Mouse (Mus musculus): Measurements from ENCODE around the gene Tnrc6c.

Gene Tnrc6c

GRCm38 (mm10) chr11:117729341-117729740, 75.3 kb downstream of the Tnrc6c start:
- no peak for DNase-seq (ENCODE audit: low read depth, low spot score)

DNA sequence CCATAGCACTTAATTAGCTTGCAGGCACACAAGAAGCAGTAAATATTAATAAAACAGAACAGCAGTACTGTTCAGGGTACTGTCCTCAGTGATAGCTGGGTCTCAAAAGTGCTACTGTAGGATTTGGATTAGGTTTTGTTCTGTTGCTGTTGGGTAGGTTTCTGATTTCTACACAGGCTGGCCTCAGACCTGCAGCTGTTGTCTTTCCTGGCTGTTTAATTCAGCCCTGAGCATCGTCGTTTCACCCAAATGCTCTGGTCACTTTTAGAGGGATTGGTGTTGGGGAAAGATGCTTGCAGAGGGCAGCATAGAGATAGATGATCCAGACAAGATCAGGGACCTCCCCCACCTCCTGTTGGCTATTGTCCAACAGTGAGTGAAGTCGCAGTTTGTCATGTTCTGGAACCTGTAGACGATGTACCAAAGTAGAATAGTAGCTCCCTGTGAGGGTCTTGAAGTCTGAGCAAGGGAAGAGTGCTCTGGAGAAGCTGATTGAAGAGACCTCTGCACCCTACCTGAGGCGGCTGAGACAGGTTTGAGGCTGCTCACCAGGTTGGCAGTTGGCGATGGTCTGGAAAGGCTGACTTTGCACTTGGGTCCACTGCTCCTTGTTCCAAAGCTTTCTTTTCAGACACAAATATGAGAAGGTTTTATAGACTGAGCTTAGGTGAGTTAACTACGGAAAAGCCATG, 75.9 kb downstream of the Tnrc6c start:
- DNase-seq (ENCODE audit: low read depth, low spot score) = no peak

GRCm38 (mm10) chr11:117730490-117730838, 76.4 kb downstream of the Tnrc6c start:
- DNase-seq (ENCODE audit: low read depth, low spot score) = no peak

DNA sequence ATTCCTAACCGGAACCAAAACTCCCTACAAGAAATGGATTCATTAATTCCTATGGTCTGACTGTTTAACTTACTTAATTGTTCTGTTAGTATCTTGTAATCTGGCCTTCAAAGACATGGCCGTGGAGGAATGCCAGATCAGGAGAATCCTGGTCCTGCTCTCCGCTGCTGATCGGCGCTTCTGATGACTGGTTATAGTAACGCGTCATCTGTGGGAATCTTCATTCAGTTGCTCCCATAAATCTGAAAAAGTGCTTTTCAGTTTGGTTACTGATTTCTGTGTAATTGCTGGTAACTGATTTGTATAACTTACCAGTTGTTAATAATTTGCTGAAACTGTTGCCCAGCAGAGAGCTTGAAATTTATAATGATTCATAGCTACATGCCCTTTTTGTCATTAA, 77.4 kb downstream of the Tnrc6c start:
- DNase-seq (ENCODE audit: low read depth, low spot score) = no peak

GRCm38 (mm10) chr11:117736037-117736689, 82.1 kb downstream of the Tnrc6c start:
- no peak for DNase-seq (ENCODE audit: low read depth, low spot score)

DNA sequence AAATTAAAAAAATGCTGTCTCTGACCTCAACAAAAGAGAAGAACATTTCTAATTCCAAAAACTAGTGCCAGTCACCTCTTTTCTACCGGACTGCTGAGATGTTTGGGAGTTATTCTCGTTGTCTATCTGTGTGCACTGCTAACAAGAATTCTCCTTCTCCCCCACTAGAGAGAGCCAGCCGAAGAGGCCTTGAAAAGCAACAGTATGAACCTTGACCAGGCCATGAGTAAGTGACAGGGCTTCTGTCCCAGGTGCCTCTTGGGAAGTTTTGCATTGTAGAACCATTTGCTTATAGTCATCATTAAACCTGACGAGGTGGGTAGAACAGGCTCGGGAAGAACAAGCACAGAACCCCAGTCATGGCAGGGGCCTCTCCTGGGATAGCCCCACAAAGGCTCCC, 84.0 kb downstream of the Tnrc6c start:
- DNase-seq (ENCODE audit: low read depth, low spot score) = no peak

GRCm38 (mm10) chr11:117741128-117741527, 87.0 kb downstream of the Tnrc6c start:
- DNase-seq (ENCODE audit: low read depth, low spot score) = no peak

- no peak for DNase-seq (ENCODE audit: low read depth, low spot score)
Measured at GRCm38 (mm10) chr11:117742243-117742642, 88.2 kb downstream of the Tnrc6c start.

DNA sequence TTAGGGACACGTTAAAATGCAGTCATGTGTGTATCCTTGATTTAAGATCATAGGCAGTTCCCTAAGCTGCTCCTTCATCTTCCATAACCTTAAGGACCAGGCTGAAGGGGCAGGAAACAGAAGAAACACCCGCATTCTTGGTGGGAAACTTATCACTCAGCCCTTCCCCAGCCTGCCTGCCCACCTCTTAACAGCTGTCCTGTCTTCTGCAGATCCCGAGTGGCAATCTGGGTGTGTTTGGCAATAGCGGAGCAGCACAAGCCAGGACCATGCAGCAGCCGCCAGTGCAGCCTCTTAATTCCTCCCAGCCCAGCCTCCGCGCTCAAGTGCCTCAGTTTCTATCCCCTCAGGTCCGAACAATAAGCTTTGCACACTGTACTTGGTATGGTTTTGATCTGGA, 88.6 kb downstream of the Tnrc6c start:
- DNase-seq (ENCODE audit: low read depth, low spot score) = no peak

- no peak for DNase-seq (ENCODE audit: low read depth, low spot score)
Measured at GRCm38 (mm10) chr11:117743454-117744030, 89.5 kb downstream of the Tnrc6c start.

- no peak for DNase-seq (ENCODE audit: low read depth, low spot score)
Measured at GRCm38 (mm10) chr11:117748628-117749027, 94.5 kb downstream of the Tnrc6c start.

DNA sequence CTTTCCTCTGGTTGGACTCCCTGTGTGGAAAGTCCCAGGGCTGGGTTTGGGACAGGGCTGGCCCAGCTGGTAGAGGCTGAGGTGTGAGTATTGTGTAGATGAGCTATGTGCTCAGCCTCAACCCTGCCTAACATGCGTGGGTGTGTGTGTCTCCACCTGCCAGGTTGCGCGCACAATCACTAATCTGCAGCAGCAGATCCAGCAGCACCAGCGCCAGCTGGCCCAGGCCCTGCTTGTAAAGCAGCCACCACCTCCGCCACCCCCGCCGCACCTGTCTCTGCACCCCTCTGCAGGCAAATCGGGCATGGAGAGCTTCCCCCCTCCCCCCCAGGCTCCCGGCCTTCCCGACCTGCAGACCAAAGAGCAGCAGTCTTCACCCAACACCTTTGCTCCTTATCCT, 95.3 kb downstream of the Tnrc6c start:
- no peak for DNase-seq (ENCODE audit: low read depth, low spot score)

- no peak for DNase-seq (ENCODE audit: low read depth, low spot score)
Measured at GRCm38 (mm10) chr11:117751544-117751943, 97.5 kb downstream of the Tnrc6c start.

DNA sequence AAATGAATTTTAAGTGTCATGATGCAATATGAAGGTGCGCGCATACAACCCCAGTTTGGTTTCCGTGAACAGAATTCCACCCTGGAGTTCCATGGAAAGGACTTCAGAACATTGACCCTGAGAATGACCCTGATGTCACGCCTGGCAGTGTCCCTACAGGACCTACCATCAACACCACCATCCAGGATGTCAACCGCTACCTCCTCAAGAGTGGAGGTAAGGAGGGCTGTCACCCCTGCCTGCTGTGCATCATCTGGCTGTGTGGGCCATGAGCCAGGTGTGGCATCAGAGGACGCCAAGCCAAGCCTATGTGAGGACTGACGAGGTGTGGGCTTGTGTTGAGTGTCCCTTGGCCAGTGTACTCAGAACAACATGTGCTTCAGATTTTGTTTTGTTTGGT, 101.8 kb downstream of the Tnrc6c start:
- no peak for DNase-seq (ENCODE audit: low read depth, low spot score)

DNA sequence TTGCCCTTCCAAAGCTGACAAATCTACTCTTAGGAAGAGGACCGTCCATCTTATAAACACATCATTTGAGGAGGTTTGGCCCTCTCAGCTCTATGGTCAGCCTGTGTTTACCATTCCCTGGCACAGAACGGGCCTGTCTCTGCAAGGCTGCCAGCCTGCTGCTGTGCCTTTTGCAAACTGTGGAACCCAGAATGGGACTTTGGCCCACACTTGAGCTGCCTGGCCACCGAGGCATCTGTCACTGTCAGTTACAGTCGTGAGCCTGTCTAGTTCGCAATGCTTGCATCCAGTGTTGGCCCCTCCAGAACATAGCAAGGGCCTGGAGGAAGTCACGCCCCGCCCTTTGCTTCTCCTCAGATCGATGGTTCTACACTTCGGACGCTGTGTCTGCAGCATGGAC, 105.2 kb downstream of the Tnrc6c start:
- DNase-seq (ENCODE audit: low read depth, low spot score) = no peak

DNA sequence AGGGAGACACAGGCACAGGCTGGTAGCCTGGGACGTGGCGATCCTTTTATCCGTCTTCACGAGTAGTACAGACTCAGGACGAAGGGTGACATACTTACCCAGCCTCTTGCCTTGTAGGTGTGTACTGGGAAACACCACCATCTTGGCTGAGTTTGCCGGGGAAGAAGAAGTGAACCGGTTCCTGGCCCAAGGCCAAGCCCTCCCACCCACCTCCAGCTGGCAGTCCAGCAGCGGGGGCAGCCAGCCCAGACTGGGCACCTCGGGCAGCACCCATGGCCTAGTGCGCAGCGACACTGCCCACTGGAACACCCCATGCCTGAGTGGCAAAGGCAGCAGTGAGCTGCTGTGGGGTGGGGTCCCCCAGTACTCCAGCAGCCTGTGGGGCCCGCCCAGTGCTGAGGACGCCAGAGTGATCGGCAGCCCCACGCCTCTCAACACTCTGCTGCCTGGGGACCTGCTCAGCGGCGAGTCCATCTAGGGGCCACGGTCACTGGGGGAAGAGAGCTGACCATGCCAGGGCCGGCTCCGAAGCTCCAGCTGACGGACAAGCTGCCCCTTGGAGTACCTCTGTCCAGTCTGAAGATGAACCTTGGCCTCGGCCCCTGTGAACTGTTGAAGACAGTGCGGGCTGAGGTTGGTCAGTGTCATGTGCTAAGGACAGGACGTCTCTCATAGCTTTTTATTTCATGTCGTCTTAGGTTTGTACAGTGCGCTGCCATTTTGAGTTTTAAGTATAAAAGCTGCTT, 106.5 kb downstream of the Tnrc6c start:
- DNase-seq (ENCODE audit: low read depth, low spot score) = no peak

DNA sequence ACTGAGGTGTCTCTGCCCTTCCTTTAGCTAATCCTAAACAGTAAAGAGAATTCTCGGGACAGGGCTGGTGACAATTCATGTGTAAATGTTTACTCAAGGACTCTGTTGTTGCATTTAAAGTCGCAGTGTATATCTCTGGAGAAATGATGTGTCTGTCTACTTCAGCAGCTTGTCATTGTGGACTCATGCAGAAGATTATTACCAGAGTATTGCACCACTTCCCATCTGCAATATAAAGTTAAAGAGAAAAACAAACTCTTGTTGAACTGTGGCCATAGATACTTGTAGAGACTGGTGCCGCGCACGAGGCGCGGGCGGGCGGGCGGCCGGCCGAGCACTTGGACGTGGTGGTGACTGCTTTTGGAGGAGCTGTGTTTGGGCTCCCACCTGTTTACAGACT, 107.7 kb downstream of the Tnrc6c start:
- no peak for DNase-seq (ENCODE audit: low read depth, low spot score)

DNA sequence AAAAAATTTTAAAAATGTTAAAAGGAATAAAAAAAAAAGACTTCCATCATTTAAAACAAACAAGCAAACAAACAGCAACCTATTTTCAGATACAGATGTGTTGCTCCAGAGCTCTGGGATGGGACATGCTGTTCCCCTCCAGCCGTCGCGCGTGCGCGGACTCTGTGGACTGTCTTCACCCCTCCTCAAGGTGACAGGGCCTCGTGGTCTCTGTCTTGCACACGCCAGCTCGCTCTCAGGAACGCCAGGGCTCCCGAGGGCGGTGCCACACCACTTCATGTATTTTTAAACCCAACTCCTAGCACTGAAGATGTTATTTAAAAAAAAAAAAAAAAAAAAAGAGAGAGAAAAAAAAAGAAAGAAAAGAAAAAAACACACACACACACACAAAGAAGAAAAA, 108.2 kb downstream of the Tnrc6c start:
- no peak for DNase-seq (ENCODE audit: low read depth, low spot score)

GRCm38 (mm10) chr11:117764319-117764718, 110.2 kb downstream of the Tnrc6c start:
- no peak for DNase-seq (ENCODE audit: low read depth, low spot score)

DNA sequence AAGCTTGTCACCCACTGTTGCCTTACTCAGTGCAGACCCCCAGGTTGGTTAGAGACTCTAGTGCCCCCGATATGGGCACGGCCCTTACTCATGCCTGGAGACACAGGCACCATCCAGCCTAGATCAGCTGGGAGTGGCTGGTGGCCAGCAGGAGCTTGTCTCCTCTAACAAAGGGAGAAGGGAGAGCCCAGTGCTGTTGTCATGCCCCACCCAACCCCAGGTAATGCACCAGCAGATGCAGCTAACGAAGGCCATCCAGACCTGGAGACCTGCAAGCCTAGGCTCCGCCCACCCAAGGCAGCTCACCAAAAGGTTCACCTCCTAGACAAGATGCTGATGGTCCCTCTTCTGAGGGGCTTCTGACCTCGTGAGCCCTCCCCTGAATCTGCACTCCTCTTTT, 111.3 kb downstream of the Tnrc6c start:
- DNase-seq (ENCODE audit: low read depth, low spot score) = no peak

DNA sequence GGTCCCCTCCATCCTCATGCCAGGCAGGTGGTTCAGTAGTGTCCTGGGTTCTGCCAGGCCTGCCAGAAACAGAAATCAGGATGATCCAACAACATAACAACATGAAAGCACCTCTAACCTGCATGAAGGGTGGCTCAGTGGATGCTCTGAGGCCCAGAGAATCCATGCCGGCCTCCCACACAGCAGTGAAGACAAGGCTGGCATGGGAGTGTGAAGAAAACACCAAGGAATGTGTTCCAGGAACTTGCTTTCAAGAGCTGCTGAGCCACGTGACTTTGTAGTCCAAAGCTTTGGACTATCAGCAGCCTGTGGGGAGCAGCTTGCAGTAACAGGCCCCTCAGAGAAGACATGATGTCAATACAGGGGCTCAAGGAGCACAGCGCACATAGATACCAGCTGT, 112.2 kb downstream of the Tnrc6c start:
- DNase-seq (ENCODE audit: low read depth, low spot score) = no peak
